Mouse (Mus musculus) right cerebral cortex, postnatal 14 days (tissue): Measurements from ENCODE around the gene Prr22.
A peak's percentile ranks its signal among the peaks of the same experiment; 100 is the strongest.

ENCODE experiments used
- DNase-seq: peaks from one replicate; pipeline ENCODE4 v3.0.0; 2022

The Prr22 gene

GRCm38 (mm10) chr17:56810245-56810644 lies 40.2 kb downstream of the Prr22 start:
- DNase-seq: peak; percentile 86

- peak; percentile 80 for DNase-seq
Observed at GRCm38 (mm10) chr17:56814316-56815056, 44.4 kb downstream of the Prr22 start.

GRCm38 (mm10) chr17:56815057-56815345 lies 45.0 kb downstream of the Prr22 start:
- no peak for DNase-seq

GRCm38 (mm10) chr17:56818067-56818636 lies 48.1 kb downstream of the Prr22 start:
- DNase-seq: no peak

GRCm38 (mm10) chr17:56819032-56819545 lies 49.0 kb downstream of the Prr22 start:
- DNase-seq: no peak

GRCm38 (mm10) chr17:56819694-56820111 lies 49.7 kb downstream of the Prr22 start:
- DNase-seq: no peak
